8 mouse cellular contexts compared by ENCODE assay signal in genomic region chr8:107150404-107151157, GRCm38 (mm10). TPM values are rescaled to one million over a fixed set of nuclear protein-coding genes. Genes with fewer than 3 reads are reported as not detected.
DNase-seq lines count a peak whose midpoint lies in the region; ATAC-seq lines count a peak whose summit lies in the region.

TSS of gene Cyb5b (plus strand) at chr8:107150640.

- H3K4me1 ChIP-seq in megakaryocyte, embryonic 14.5 days, result peaks cover 25% of the 10 kb centered on the region

- no peaks in the 10 kb centered on the region for H3K9me3 ChIP-seq in megakaryocyte, embryonic 14.5 days

- peak; percentile 97 for ATAC-seq in common myeloid progenitor, adult 5-6 weeks (replicated peaks; ENCODE audit: low read depth, poor library complexity, severe bottlenecking)

- no peaks in the 10 kb centered on the region for H3K27me3 ChIP-seq in megakaryocyte, embryonic 14.5 days (replicated peaks)

- H3K4me3 ChIP-seq in megakaryocyte, embryonic 14.5 days (replicated peaks), result peak within 1 kb of the TSS; percentile 99

- H3K36me3 ChIP-seq in megakaryocyte, embryonic 14.5 days (replicated peaks; ENCODE audit: low read length), result peaks cover 32% of the 10 kb centered on the region

- peak; percentile 98 for DNase-seq in ZHBTc4 (ENCODE audit: low read depth, low spot score)
- peak; percentile 85 to 90 for DNase-seq in gastrocnemius, adult 8-10 months (ENCODE audit: low spot score in 2 of 2)
- DNase-seq in hindlimb bud, embryonic 11.5 days (ENCODE audit: extremely low spot score, low read depth, low spot score), result peak; percentile 60
- DNase-seq in left cerebral cortex, adult 8-10 months (ENCODE audit: low spot score in 2 of 2), result peak; percentile 89 to 92
- DNase-seq in right cerebral cortex, postnatal 10 days (ENCODE audit: low spot score in 2 of 2), result peak; percentile 97
- DNase-seq in urinary bladder, postnatal 25 days (ENCODE audit: low spot score), result peak; percentile 91

RNA-seq across cellular contexts. Expression of gene Cyb5b, which starts in this region (rescaled TPM):
- total RNA-seq in common myeloid progenitor, adult 5-6 weeks (2017), result 56.5 and 72.9 TPM in 2 replicates
- 10 to 100 TPM; 28.2 to 39.7 (median 34.2) TPM for total RNA-seq in gastrocnemius, adult 8-10 months (2022)
- 100 to 1,000 TPM; 101 to 106 (median 102) TPM for total RNA-seq in left cerebral cortex, adult 8-10 months (2022)
- polyA plus RNA-seq in megakaryocyte, embryonic 14.5 days (2012; ENCODE audit: insufficient read depth, low replicate concordance), result 2.0 and 13.0 TPM in 2 replicates

Comparison
In these comparisons a context has a peak if more than half of its experiments do, and no peak if none do; other contexts are left out.
1. Peak in every context shown above with its lines: DNase-seq, ATAC-seq and H3K4me3 ChIP-seq.